Mouse (Mus musculus) liver, embryonic 12.5 days (tissue): Measurements from ENCODE around the gene Rbp3. TPM values are rescaled to one million over a fixed set of nuclear protein-coding genes. Genes with fewer than 3 reads are reported as not detected.

Source experiments
- ATAC-seq: fragments of 200-750 bp; cut with Nextera tagmentation; 2 replicates; pipeline ENCODE4 v1.8.0; 2017; ENCODE audit warnings: moderate number of reproducible peaks, mild to moderate bottlenecking, moderate library complexity
- H3K27ac ChIP-seq: fragments of 300-500 bp; sonication (generic); 2 replicates; pipeline ENCODE4 v1.5.1; 2016; ENCODE audit warnings: mild to moderate bottlenecking
- H3K27me3 ChIP-seq: fragments of 300-500 bp; sonication (generic); replicated peaks from 2 replicates; pipeline ENCODE4 v1.6.1; 2016; ENCODE audit warnings: mild to moderate bottlenecking, moderate library complexity
- H3K36me3 ChIP-seq: fragments of 300-500 bp; sonication (generic); 2 replicates; pipeline ENCODE4 v1.6.1; 2016; ENCODE audit warnings: mild to moderate bottlenecking, moderate library complexity
- H3K4me1 ChIP-seq: fragments of 300-500 bp; sonication (generic); 2 replicates; pipeline ENCODE4 v1.6.1; 2016
- H3K4me2 ChIP-seq: fragments of 300-500 bp; sonication (generic); 2 replicates; pipeline ENCODE4 v1.6.1; 2016; ENCODE audit warnings: mild to moderate bottlenecking, moderate library complexity
- H3K4me3 ChIP-seq: fragments of 300-500 bp; sonication (generic); 2 replicates; pipeline ENCODE4 v1.5.1; 2016; ENCODE audit warnings: mild to moderate bottlenecking, moderate library complexity
- H3K9ac ChIP-seq: fragments of 300-500 bp; sonication (generic); 2 replicates; pipeline ENCODE4 v1.6.1; 2016; ENCODE audit warnings: mild to moderate bottlenecking, moderate library complexity
- H3K9me3 ChIP-seq: fragments of 300-500 bp; sonication (generic); replicated peaks from 2 replicates; pipeline ENCODE4 v1.6.1; 2016; ENCODE audit warnings: mild to moderate bottlenecking, moderate library complexity
- WGBS: fragments of 180-500 bp; shearing (Covaris S2); methylation state at CpG from one replicate; pipeline ENCODE4 v1.1.7; 2016; ENCODE audit not compliant: insufficient replicate concordance; 5-methylcytosine and 5-hydroxymethylcytosine counted together
- polyA plus RNA-seq: library from polyadenylated mRNA; unstranded; fragments of >200 nt; fragmentation: Nextera tagmentation; extraction: Ambion mirVana; gene quantifications from 2 replicates; pipeline ENCODE4 v1.2.1, GENCODE M21; 2016

Gene Rbp3
- polyA plus RNA-seq, 1 experiment from 2014 or later = 0.10 TPM

- no peak within 1 kb of the TSS for H3K9ac ChIP-seq
- H3K4me2 ChIP-seq = no peak within 1 kb of the TSS
- H3K4me1 ChIP-seq = no peaks in the 10 kb centered on the region
- no peaks in the 10 kb centered on the region for H3K27me3 ChIP-seq
- H3K4me3 ChIP-seq = peak within 1 kb of the TSS; percentile 8
- 0 out of 2 replicates have a peak, but pooled peaks have one; percentile 30 for ATAC-seq
- peak within 1 kb of the TSS; percentile 54 for H3K27ac ChIP-seq
- no peaks in the 10 kb centered on the region for H3K36me3 ChIP-seq
- no peaks in the 10 kb centered on the region for H3K9me3 ChIP-seq
- WGBS = 49% methylated on average over 8 of the region's 8 CpGs
Measured at GRCm38 (mm10) chr14:33940739-33941138, 13.1 kb upstream of the Rbp3 start, which contains the start of gene Gdf2. Gdf2 (plus strand) TSS chr14:33941039.

GRCm38 (mm10) chr14:33942222-33942621 is 11.6 kb upstream of the Rbp3 start:
- no peaks in the 10 kb centered on the region for H3K9me3 ChIP-seq
- no peaks in the 10 kb centered on the region for H3K36me3 ChIP-seq
- H3K27me3 ChIP-seq = no peaks in the 10 kb centered on the region
- H3K4me3 ChIP-seq = 0 out of 2 replicates have a peak overlapping the region, but pooled peaks have one; percentile 8
- H3K27ac ChIP-seq = no peak overlapping the region
- no peak for ATAC-seq
- no peak overlapping the region for H3K9ac ChIP-seq
- 51% methylated on average over 5 of the region's 5 CpGs for WGBS
- H3K4me2 ChIP-seq = peak overlapping the region; percentile 12; the same call in 1 of the 2 replicates
- no peaks in the 10 kb centered on the region for H3K4me1 ChIP-seq

DNA sequence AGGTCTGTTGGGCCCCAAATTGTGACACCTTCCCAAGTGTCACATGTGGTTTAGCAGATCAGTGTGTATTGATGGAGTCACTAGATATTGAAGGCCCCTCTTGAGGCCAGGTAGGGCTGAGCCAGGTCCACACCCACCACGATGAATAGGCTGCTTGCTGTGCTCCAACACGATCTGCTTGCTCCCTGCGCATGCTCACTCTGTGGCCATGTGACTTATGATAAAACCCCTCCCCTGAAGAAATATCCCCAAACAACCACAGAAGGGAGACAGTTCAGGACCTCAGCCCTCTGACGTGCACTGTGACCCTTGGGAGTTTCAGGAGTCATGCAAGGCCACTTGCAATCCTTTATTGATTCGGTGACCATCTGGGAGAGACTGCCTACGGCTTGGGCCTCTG is 7.7 kb upstream of the Rbp3 start:
- Histone ChIP-seq H3K9me3 (no peaks in the 10 kb centered on the region), H3K36me3 (no peaks in the 10 kb centered on the region), H3K27me3 (no peaks in the 10 kb centered on the region), H3K4me2 (no peak overlapping the region), H3K27ac (no peak overlapping the region), H3K4me3 (no peak overlapping the region), H3K9ac (no peak overlapping the region), H3K4me1 (no peaks in the 10 kb centered on the region)
- ATAC-seq = no peak
- WGBS = 43% methylated on average over 6 of the region's 6 CpGs

DNA sequence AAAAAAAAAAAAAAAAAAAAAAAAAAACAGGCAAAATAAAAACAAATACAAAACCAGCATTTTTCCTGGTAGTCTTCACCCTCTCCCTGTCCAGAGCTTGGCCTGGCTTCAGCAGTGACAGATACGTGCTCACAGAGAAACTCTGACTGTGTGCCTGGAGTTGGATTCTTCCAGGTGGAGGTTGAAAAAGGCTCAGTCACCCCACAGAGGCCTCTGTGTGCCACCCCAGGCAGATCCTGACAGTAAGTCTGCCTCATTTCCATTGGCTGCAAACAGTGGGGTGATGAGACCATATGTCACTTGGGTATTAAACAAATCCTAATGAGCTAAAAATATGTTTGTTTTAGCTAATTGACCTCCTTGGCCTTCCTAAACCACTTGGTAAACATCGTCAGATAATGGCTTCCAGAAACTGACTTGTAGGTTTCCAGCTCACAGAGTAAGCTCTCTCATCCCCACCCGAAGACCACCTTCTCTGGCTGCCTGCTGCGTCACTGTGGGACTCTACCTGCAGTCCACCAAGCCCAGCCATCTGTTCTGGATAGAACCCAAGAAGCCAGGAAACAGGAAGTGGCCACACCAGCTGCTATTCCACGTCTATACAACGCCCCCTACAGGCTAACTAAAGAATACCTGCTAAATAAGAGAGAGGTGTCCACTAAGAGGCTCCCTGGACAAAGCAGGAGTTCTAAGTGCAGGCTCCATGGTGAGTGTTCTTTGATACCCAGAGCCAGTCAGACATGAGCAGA is 1.4 kb upstream of the Rbp3 start:
- H3K4me1 ChIP-seq = no peaks in the 10 kb centered on the region
- no peak overlapping the region for H3K9ac ChIP-seq
- H3K36me3 ChIP-seq = no peaks in the 10 kb centered on the region
- no peak for ATAC-seq
- H3K4me2 ChIP-seq = no peak overlapping the region
- H3K27ac ChIP-seq = no peak overlapping the region
- no peak overlapping the region for H3K4me3 ChIP-seq
- 37% methylated on average over 6 of the region's 6 CpGs for WGBS
- no peaks in the 10 kb centered on the region for H3K9me3 ChIP-seq
- H3K27me3 ChIP-seq = no peaks in the 10 kb centered on the region

DNA sequence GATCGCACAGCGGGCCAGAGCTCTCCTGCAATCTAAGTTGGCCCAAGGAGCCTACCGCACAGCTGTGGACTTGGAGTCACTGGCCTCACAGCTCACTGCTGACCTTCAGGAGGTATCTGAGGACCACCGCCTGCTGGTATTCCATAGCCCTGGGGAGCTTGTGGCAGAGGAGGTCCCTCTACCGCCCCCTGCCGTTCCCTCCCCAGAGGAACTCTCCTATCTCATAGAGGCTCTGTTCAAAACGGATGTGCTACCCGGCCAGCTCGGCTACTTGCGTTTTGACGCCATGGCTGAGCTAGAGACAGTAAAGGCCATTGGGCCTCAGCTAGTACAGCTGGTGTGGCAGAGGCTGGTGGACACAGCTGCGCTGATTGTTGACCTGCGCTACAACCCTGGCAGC is 2.3 kb downstream of the Rbp3 start:
- H3K9me3 ChIP-seq = no peaks in the 10 kb centered on the region
- H3K36me3 ChIP-seq = no peaks in the 10 kb centered on the region
- H3K9ac ChIP-seq = no peak overlapping the region
- no peaks in the 10 kb centered on the region for H3K27me3 ChIP-seq
- H3K4me3 ChIP-seq = no peak overlapping the region
- no peak overlapping the region for H3K27ac ChIP-seq
- ATAC-seq = no peak
- 0 out of 2 replicates have a peak, but pooled peaks cover 3% of the 10 kb centered on the region for H3K4me1 ChIP-seq
- H3K4me2 ChIP-seq = no peak overlapping the region
- WGBS = 48% methylated on average over 13 of the region's 13 CpGs

DNA sequence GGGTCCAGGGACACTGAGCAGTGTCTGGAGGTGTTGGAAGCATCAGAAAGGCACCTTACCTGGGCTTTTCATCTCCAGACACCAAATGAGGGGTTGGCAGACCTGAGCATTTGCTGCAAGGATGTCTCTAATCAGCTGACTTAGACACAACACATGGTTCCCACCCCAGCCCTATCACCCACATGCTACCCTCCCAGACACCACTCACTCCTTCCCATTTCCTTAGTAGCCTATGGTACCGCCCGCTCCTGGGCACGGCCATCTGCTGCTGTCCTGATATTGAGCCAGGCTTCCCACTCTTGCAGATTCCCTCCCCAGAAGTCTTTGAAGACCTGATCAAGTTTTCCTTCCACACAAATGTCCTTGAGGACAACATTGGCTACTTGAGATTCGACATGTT is 4.4 kb downstream of the Rbp3 start:
- Histone ChIP-seq H3K36me3 (no peaks in the 10 kb centered on the region), H3K4me1 (0 out of 2 replicates have a peak, but pooled peaks cover 3% of the 10 kb centered on the region), H3K4me3 (no peak overlapping the region), H3K9me3 (no peaks in the 10 kb centered on the region), H3K9ac (no peak overlapping the region), H3K27me3 (no peaks in the 10 kb centered on the region), H3K4me2 (no peak overlapping the region), H3K27ac (no peak overlapping the region)
- 54% methylated on average over 4 of the region's 4 CpGs for WGBS
- no peak for ATAC-seq

DNA sequence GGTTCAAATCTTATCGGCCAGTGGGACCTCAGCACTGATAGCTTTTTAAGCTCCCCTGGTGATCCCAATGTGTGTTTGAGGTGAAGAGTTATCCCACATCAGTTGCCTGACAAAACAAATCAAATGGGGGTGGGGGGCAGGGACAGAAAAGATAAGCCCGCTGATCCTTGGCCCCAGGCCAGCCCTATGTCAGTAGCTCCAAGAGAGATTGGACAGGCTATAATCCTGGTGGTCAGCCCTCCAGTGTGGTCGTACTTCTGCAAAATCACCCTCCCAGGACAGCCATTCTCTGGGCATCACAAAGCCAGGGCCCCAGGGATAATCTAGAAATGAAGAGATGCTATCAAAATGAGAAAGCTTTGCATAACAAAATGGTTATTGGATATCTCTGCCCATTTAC is 5.0 kb downstream of the Rbp3 start:
- Histone ChIP-seq H3K27ac (no peak overlapping the region), H3K9ac (no peak overlapping the region), H3K4me1 (0 out of 2 replicates have a peak, but pooled peaks cover 3% of the 10 kb centered on the region), H3K27me3 (no peaks in the 10 kb centered on the region), H3K4me2 (no peak overlapping the region), H3K9me3 (no peaks in the 10 kb centered on the region), H3K36me3 (no peaks in the 10 kb centered on the region), H3K4me3 (no peak overlapping the region)
- WGBS = 39% methylated on average over 3 of the region's 3 CpGs
- no peak for ATAC-seq

DNA sequence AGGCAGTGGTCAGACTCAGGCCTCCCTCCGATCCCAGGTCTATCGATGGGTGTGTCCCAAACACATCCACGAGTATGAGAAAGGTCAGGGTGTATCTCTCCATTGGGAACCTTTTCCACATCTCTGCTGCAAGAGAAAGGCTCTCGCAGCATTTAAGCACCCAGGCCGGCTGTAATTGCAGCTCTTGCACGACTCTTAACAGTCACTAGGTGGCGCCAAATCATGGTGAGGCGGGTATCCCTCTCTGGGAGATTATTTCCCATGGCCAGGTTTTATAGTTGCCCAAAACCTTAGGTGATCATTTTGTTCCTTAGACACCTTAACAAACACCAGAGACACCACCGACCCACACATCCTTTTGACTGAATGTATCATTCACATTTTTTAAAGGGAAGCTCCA is 5.5 kb downstream of the Rbp3 start:
- Histone ChIP-seq H3K27me3 (no peaks in the 10 kb centered on the region), H3K36me3 (no peaks in the 10 kb centered on the region), H3K4me1 (0 out of 2 replicates have a peak, but pooled peaks cover 3% of the 10 kb centered on the region), H3K9me3 (no peaks in the 10 kb centered on the region), H3K4me3 (no peak overlapping the region), H3K4me2 (no peak overlapping the region), H3K9ac (no peak overlapping the region), H3K27ac (no peak overlapping the region)
- 11% methylated on average over 9 of the region's 9 CpGs for WGBS
- no peak for ATAC-seq

DNA sequence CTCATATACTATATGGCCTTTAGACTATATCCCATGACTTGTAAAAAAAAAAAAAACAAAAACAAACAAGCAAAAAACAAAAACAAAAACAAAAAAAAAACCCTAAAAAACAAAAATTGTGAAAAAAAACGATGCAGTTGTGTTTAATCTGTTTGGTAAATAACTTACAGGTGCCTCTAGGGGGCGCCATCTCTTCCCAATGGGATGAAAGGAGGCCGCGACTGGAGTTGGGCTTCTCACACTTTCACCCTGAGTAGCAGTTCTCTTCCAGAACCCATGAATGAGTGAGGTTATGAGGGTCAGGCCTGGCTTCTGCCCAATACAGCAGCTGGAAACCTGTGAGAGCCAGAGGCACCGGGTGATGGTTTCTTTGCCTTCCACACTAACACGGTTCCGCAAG is 11.9 kb downstream of the Rbp3 start:
- Histone ChIP-seq H3K27ac (no peak overlapping the region), H3K36me3 (no peaks in the 10 kb centered on the region), H3K4me2 (no peak overlapping the region), H3K4me1 (no peaks in the 10 kb centered on the region), H3K9me3 (no peaks in the 10 kb centered on the region), H3K27me3 (no peaks in the 10 kb centered on the region), H3K4me3 (no peak overlapping the region), H3K9ac (no peak overlapping the region)
- WGBS = 51% methylated on average over 7 of the region's 7 CpGs
- ATAC-seq = no peak

- peaks cover 4% of the 10 kb centered on the region for H3K27me3 ChIP-seq
- 40% methylated on average over 7 of the region's 7 CpGs for whole genome bisulfite sequencing
- H3K4me1 ChIP-seq = no peaks in the 10 kb centered on the region
- no peaks in the 10 kb centered on the region for H3K9me3 ChIP-seq
- H3K4me3 ChIP-seq = no peak overlapping the region
- no peak overlapping the region for H3K4me2 ChIP-seq
- H3K27ac ChIP-seq = no peak overlapping the region
- no peak overlapping the region for H3K9ac ChIP-seq
- no peaks in the 10 kb centered on the region for H3K36me3 ChIP-seq
- ATAC-seq = no peak
Measured at GRCm38 (mm10) chr14:33972679-33973078, 18.9 kb downstream of the Rbp3 start.

DNA sequence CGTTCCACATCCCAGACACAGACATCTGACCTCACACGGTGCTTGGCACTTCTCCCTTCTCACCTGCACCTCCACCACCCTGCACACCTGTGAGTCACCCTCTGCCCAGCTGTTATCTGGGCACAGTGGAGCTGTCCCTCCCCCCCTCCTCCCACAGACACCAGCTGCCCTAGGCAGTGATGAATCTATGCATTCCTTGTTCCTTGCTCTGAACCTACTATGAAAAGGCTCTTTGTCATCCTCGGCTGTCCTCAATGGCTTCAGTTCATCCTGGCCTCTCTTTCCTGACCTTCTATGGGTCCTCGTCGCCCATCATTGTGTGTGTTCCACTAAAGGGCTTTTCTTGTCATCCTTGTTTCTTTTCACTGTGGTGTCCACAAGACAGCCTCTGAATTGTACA is 20.9 kb downstream of the Rbp3 start:
- no peaks in the 10 kb centered on the region for H3K9me3 ChIP-seq
- H3K27ac ChIP-seq = no peak overlapping the region
- H3K4me2 ChIP-seq = no peak overlapping the region
- H3K9ac ChIP-seq = no peak overlapping the region
- ATAC-seq = no peak
- H3K4me3 ChIP-seq = no peak overlapping the region
- no peaks in the 10 kb centered on the region for H3K36me3 ChIP-seq
- no peaks in the 10 kb centered on the region for H3K4me1 ChIP-seq
- 51% methylated on average over 5 of the region's 5 CpGs for WGBS
- H3K27me3 ChIP-seq = peaks cover 21% of the 10 kb centered on the region

DNA sequence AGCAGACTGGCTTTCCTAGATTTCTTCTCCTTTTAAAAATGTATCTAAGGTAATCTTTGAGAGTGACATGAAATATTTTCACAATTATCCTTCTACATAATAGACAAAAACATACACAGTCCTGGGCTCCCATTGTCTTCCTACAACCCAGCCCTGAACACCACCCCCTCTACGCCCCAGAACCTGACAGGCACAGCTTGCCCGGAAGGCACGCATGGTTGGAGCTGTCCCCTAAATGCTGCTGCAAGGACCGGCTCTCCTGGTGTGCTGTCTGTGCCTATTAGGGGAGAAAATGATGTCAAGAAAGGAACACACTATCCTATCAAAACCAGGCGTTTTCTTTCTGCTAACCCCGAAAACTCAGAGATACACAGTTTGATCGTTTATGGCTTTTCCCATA is 23.9 kb downstream of the Rbp3 start:
- H3K4me2 ChIP-seq = no peak overlapping the region
- H3K9ac ChIP-seq = no peak overlapping the region
- peaks cover 21% of the 10 kb centered on the region for H3K27me3 ChIP-seq
- H3K36me3 ChIP-seq = no peaks in the 10 kb centered on the region
- no peak overlapping the region for H3K4me3 ChIP-seq
- no peak for ATAC-seq
- no peak overlapping the region for H3K27ac ChIP-seq
- no peaks in the 10 kb centered on the region for H3K9me3 ChIP-seq
- 38% methylated on average over 7 of the region's 7 CpGs for WGBS
- H3K4me1 ChIP-seq = no peaks in the 10 kb centered on the region
